Mouse (Mus musculus) spleen, postnatal 10 days (tissue): Measurements from ENCODE around the gene 1700017B05Rik.
A peak's percentile ranks its signal among the peaks of the same experiment; 100 is the strongest.
"Not testable (repeated sequence)": the region's sequence is repeated elsewhere in the genome, so short reads cannot be mapped to it uniquely, and the experiment has no call there.

Source experiments
- DNase-seq, 2 experiments: peaks; one replicate each; pipeline ENCODE4 v3.0.0; 2021 to 2022; ENCODE audit warnings: low spot score in 2 of 2

The 1700017B05Rik gene

GRCm38 (mm10) chr9:57220356-57220755 lies 42.1 kb downstream of the 1700017B05Rik start:
- DNase-seq, result peak in 1 of 2 experiments; percentile 64

DNA sequence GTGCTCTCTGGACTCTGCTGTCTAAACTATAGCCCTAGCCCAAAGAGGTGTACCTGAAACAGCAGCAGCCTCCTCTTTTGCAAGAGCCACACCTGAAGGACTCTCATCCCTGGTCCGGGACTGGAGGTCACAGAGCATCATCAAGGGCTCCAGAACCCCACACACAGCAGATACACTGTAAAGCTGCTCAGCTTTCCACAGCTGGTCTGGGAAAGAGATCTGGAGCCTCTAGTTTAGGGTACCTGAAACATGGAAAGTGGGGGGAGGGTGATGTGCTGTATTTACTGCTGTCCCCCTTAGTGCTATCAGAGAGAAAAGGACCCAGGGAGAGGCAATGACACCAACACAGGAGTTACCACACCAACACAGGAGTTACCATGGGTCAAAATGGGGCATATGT lies 42.9 kb downstream of the 1700017B05Rik start:
- no peak for DNase-seq

DNA sequence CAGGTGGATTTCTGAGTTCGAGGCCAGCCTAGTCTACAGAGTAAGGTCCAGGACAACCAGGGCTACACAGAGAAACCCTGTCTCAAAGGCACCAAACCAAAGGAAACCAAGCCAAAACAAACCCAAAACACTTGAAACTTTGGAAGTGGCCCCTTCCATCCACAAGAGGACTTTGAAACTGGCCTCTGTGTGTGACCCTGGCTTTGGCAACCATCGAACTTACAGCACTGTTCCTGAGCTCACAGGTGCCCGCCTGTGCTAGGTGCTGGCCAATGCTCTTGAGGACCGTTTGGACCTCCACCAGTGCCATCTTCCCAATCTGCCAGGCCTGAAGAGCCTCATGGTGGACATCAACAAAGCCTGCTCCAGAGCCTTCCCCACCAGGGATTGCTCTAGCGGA lies 43.6 kb downstream of the 1700017B05Rik start:
- DNase-seq, result no peak

DNA sequence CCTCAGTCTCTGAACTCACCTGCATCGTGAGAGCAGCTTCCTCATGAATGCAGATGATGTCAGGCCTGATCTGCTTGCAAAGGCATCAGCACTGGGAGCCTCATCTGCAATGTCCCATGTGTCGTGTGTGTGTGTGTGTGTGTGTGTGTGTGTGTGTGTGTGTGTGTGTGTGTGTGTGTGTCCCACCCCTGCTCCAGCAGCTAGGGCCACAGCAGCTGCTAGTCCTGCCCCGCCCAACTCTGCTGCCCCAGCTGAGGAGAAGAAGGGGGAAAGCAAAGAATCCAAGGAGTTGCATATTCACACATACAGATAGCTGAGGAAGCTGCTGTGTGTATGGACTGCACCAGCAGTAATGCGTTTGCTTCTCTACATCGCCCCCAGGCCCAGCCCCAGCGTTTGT lies 45.2 kb downstream of the 1700017B05Rik start:
- DNase-seq, result no peak

DNA sequence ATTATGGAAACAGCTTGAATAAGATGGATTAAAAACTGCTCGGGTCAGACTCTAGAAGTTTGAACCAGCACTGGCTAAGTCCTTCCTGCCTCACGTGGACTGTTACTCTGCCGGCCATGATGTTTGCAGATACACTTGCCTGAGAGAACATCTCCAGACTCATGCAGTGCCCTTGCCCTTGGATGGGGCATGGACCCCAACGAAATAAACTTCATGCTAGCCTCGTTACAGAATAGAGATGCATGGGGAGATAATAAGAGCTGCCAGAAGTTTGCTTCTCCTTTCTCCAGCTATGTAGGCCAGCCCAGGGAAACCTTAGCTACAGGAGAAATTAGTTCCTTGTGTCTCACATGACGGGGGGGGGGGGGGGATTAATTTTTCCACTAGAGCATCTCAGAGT lies 47.9 kb downstream of the 1700017B05Rik start:
- DNase-seq, result no peak

GRCm38 (mm10) chr9:57212448-57213222 lies 49.8 kb downstream of the 1700017B05Rik start:
- no peak for DNase-seq

DNA sequence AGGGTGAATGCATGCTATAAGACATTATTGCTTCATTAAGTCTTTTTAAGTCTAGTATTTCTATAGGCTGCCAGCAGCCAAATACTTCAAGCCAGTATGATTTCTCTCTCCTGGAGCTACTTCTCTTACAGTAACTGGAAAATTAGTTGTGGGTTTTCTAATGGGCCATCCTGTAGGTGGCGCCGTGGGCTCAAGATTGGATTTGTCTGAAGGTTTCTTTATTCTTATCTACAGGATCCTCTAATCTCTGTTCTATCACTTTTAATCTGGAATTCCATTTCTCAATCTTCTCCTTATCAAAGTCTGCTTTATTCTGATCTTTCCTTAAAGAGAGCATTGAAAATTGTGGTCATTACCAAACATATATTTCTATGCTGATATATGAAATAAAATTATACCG lies 53.1 kb downstream of the 1700017B05Rik start:
- peak in 1 of 2 experiments; percentile 64 for DNase-seq

GRCm38 (mm10) chr9:57206896-57207295 lies 55.5 kb downstream of the 1700017B05Rik start:
- DNase-seq, result no peak

DNA sequence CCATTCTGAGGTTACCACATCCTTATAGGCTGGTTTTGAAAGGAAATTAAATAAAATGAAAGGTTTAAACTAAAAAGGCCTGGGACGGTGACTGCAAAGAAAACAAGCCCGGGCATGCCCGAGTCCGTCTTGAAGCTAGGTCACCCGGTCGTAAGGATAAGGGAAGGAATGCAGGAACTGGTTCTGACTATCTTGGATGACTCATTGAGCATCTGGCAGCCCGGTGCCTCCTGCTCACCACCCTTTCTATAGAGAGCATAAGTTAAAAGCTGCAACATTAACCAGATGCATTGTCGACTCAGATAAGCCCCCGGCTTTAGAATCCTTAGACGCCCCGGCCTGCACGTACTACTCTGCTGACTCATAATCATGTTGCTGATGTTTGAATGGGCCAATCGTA lies 58.8 kb downstream of the 1700017B05Rik start:
- not testable (repeated sequence) for DNase-seq
